Mouse (Mus musculus) spleen, adult 2 months (tissue): ENCODE measurements around the gene Iqgap2. TPM values are rescaled to one million over a fixed set of nuclear protein-coding genes. Genes with fewer than 3 reads are reported as not detected.

ENCODE experiments used
- DNase-seq, 2 experiments: peaks; one replicate each; pipeline versions ENCODE4 v3.0.0 to v3.0.0-alpha.2; 2012 to 2021; ENCODE audit warnings: low spot score in 2 of 2, low read depth in 1 of 2
- H3K27ac ChIP-seq: fragments of 200-500 bp; 2 replicates; pipeline ENCODE4 v1.5.1; 2012; ENCODE audit warnings: low read length, inconsistent platforms; ENCODE audit not compliant: insufficient read depth
- H3K27me3 ChIP-seq: fragments of 200-500 bp; 2 replicates; pipeline ENCODE4 v1.6.1; 2012; ENCODE audit warnings: mild to moderate bottlenecking, moderate library complexity, low read length, inconsistent platforms; ENCODE audit not compliant: control insufficient read depth, insufficient read depth
- H3K36me3 ChIP-seq: fragments of 200-500 bp; 2 replicates; pipeline ENCODE4 v1.6.1; 2012; ENCODE audit warnings: mild to moderate bottlenecking, low read length, inconsistent platforms; ENCODE audit not compliant: control insufficient read depth, insufficient read depth
- H3K4me1 ChIP-seq: fragments of 200-500 bp; 2 replicates; pipeline ENCODE4 v1.6.1; 2011; ENCODE audit warnings: inconsistent platforms; ENCODE audit not compliant: control insufficient read depth, insufficient read depth, insufficient read length
- H3K4me3 ChIP-seq: fragments of 200-500 bp; 2 replicates; pipeline ENCODE4 v1.5.1; 2011; ENCODE audit warnings: mild to moderate bottlenecking, inconsistent platforms; ENCODE audit not compliant: insufficient read depth, insufficient read length; ENCODE audit errors: extremely low read depth
- CTCF ChIP-seq: fragments of 200-500 bp; IDR thresholded peaks from 2 replicates; pipeline ENCODE4 v1.5.1; 2011; ENCODE audit warnings: mild to moderate bottlenecking, inconsistent platforms; ENCODE audit not compliant: insufficient read depth, insufficient read length, insufficient replicate concordance; ENCODE audit errors: extremely low read depth
- POLR2A ChIP-seq: fragments of 200-500 bp; IDR thresholded peaks from 2 replicates; pipeline ENCODE4 v1.6.1; 2011; ENCODE audit warnings: low read depth, low read length, inconsistent platforms
- WGBS: fragments of 180-500 bp; shearing (Covaris S2); methylation state at CpG from one replicate; pipeline ENCODE4 v1.1.7; 2018; 5-methylcytosine and 5-hydroxymethylcytosine counted together
- polyA plus RNA-seq: library from polyadenylated mRNA; depleted of rRNA; stranded (reverse); fragments of >200 nt; gene quantifications from 2 replicates; pipeline ENCODE4 v1.2.3, GENCODE M21; 2012

Iqgap2 gene
- polyA plus RNA-seq, 1 experiment: 2.1 TPM

- TF ChIP-seq POLR2A (no peak), CTCF (no peak)
These were observed 256.4 kb downstream of the Iqgap2 start for GRCm38 (mm10) chr13:95635301-95635700.

GRCm38 (mm10) chr13:95634451-95634850, 257.3 kb downstream of the Iqgap2 start:
- Histone ChIP-seq H3K4me3 (no peak overlapping the region), H3K36me3 (peaks cover 1% of the 10 kb centered on the region; the same call in 1 of the 2 replicates), H3K4me1 (no peaks in the 10 kb centered on the region), H3K27ac (no peak overlapping the region), H3K27me3 (no peaks in the 10 kb centered on the region)
- WGBS: 38% methylated on average over 2 of the region's 2 CpGs
- TF ChIP-seq POLR2A (no peak), CTCF (no peak)
- DNase-seq: no peak

More at GRCm38 (mm10) chr13:95635301-95635700, 256.4 kb downstream of the Iqgap2 start:
- H3K27ac ChIP-seq: no peak overlapping the region; the same call in 1 of the 2 replicates
- no peak for DNase-seq
- H3K4me3 ChIP-seq: no peak overlapping the region
- 96% methylated on average over 12 of the region's 12 CpGs for WGBS
- H3K36me3 ChIP-seq: peaks cover 1% of the 10 kb centered on the region; the same call in 1 of the 2 replicates
- H3K27me3 ChIP-seq: no peaks in the 10 kb centered on the region
- no peaks in the 10 kb centered on the region for H3K4me1 ChIP-seq

GRCm38 (mm10) chr13:95633384-95633783, 258.3 kb downstream of the Iqgap2 start:
- TF ChIP-seq CTCF (no peak), POLR2A (no peak)
- 89% methylated on average over 2 of the region's 2 CpGs for WGBS
- DNase-seq: no peak
- Histone ChIP-seq H3K27me3 (no peaks in the 10 kb centered on the region), H3K27ac (no peak overlapping the region), H3K4me3 (no peak overlapping the region), H3K4me1 (no peaks in the 10 kb centered on the region), H3K36me3 (peaks cover 1% of the 10 kb centered on the region; the same call in 1 of the 2 replicates)

- Histone ChIP-seq H3K27ac (no peak overlapping the region), H3K36me3 (peaks cover 1% of the 10 kb centered on the region; the same call in 1 of the 2 replicates), H3K4me1 (no peaks in the 10 kb centered on the region), H3K27me3 (no peaks in the 10 kb centered on the region), H3K4me3 (no peak overlapping the region)
- 91% methylated on average over 6 of the region's 6 CpGs for WGBS
- TF ChIP-seq POLR2A: no peak
- DNase-seq: no peak
These were observed 259.6 kb downstream of the Iqgap2 start for GRCm38 (mm10) chr13:95632144-95632543.

- Histone ChIP-seq H3K36me3 (peaks cover 1% of the 10 kb centered on the region; the same call in 1 of the 2 replicates), H3K27me3 (no peaks in the 10 kb centered on the region), H3K27ac (no peak overlapping the region), H3K4me1 (no peaks in the 10 kb centered on the region), H3K4me3 (no peak overlapping the region)
- WGBS: 65% methylated on average over 2 of the region's 2 CpGs
- DNase-seq: no peak
- TF ChIP-seq CTCF: no peak
These were observed 261.0 kb downstream of the Iqgap2 start for GRCm38 (mm10) chr13:95630747-95631146.

GRCm38 (mm10) chr13:95629751-95630150, 262.0 kb downstream of the Iqgap2 start:
- H3K27ac ChIP-seq: no peak overlapping the region
- 92% methylated on average over 10 of the region's 10 CpGs for WGBS
- H3K4me1 ChIP-seq: no peaks in the 10 kb centered on the region
- no peak overlapping the region for H3K4me3 ChIP-seq
- peaks cover 1% of the 10 kb centered on the region; the same call in 1 of the 2 replicates for H3K36me3 ChIP-seq
- no peak for TF ChIP-seq POLR2A
- no peak for TF ChIP-seq CTCF
- no peaks in the 10 kb centered on the region for H3K27me3 ChIP-seq
- DNase-seq: no peak

GRCm38 (mm10) chr13:95626696-95627095, 265.0 kb downstream of the Iqgap2 start:
- no peak overlapping the region for H3K27ac ChIP-seq
- 0 out of 2 replicates have a peak, but pooled peaks cover under 1% of the 10 kb centered on the region for H3K36me3 ChIP-seq
- TF ChIP-seq CTCF (no peak), POLR2A (no peak)
- no peak overlapping the region for H3K4me3 ChIP-seq
- H3K4me1 ChIP-seq: no peaks in the 10 kb centered on the region
- DNase-seq: no peak
- H3K27me3 ChIP-seq: no peaks in the 10 kb centered on the region
- 95% methylated on average over 7 of the region's 7 CpGs for WGBS
